Mouse (Mus musculus): ENCODE data around the gene Akirin1.

The Akirin1 gene

DNA sequence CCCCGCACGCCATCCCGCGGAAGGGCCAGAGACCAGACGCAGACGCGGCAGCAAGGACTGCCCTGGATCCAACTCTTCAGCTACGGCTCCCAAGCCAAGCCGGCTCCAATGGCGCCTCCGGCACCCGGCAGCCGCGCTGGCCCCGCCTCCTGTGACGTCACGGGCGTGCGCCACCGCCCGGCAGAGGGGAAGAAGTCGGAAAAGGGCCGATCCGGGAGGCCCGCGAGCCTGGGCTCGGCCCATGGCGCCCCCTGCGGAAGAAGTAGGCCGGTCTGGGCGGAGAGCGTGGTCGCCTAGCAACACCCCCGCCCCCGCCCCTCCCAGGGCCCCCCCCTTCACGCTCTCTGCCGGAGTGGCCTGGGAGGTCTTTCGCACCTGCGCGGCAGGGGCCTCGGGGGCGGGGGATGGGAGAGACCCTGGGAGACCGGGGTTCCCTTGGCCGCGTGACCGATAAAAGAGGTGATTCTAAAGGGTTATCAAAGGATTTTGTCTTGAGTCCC is at the start of gene Akirin1:
Gene Akirin1, minus strand, starts transcription at position 194 of the 500 bp plus-strand sequence.
- DNase-seq (ENCODE audit: low spot score): peak; percentile 91

DNA sequence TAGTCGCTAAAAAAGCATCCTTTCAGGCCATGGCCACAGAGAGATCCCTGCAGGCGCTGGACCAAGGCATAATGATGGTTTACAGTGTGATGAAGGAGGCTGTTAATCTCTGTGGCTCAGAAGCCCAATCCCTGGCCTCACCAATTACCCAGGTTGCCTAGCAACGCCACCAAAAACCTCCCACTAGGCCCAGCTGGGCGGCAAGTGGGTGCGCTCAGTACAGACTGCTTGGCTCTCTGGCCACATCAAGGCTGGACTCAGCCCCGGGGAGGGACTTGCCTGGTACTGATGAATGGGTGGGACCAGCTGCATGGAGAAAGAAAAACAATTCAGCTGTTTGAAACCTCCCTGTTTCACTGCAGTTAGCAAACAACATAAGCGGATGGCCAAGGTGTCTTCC is 47.7 kb upstream of the Akirin1 start:
- no peak for DNase-seq (ENCODE audit: low spot score)

DNA sequence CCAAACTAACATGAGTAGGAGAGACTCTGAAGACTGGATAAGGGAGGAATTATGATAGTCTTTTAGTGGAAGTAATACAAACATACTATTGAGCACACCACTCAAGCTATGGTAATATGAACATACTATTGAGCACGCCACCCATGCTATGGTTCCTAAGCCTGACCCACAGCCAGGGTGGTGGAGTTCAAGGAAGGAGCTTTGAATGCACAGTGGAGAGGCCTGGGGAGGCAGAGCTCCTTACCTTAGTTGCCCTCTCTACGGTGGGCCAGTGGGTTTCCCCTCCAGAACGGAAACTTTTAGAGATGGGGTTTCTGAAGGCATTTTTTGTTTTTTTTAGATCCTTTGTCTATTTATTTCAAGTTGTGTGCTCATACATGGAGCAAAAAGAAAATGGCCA is 47.3 kb upstream of the Akirin1 start:
- DNase-seq (ENCODE audit: low spot score): no peak

DNA sequence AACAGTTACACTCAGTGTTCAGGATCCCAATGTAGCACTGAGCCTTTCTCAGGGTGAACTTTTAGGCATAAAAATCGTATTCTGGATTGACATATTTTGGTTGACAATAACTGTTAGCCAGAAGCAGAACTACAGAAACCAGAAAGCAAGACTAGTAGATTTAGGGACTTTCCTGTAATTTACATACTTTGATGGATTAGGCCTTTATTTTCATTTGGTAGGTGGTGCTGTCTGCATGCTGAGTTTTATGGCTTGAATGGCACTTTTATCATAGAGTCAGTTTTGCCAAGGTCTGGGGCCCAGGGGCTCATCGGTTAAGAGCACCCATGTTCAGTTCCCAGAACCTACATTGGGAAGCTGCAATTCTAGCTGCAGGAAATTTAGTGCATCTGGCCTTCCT is 44.9 kb upstream of the Akirin1 start:
- no peak for DNase-seq (ENCODE audit: low spot score)

DNA sequence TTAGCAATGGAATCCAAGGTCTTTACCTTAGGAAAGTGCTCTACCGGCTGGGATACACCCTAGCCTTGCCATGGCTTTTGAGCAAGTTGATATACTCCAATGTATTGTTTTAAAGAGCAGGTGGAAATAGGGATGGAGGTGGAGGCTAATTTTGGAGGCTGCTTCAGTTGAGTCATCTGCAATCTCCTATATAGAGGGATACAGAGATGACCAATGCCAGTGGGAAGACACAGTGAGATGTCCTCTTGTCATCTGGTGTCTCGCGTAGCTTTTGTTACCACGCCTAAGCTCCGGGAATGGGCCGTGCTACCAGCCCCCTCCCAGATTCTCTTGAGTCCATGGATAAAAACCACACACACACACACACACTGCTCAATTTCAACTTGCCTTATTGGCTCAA is 43.0 kb upstream of the Akirin1 start:
- no peak for DNase-seq (ENCODE audit: low spot score)

DNA sequence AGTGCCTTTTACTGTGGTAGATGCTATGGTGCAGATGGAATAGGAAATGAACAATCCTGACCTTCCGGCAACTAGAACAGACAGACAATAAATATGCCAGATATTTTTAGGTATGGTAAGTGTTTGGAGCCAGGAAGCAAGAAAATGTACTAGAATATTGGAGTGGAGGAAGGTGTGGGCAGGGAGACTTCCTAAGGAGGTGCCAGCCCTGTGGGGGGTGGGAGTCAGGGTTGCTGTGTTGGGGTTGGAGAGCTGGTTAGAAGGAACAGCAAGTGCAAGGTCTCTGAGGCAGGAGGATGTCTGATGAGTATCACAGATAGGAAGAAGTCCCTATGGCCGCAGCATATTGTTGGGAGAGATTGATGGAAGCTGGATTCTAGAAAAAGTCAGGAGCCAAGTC is 42.5 kb upstream of the Akirin1 start:
- DNase-seq (ENCODE audit: low spot score): no peak

DNA sequence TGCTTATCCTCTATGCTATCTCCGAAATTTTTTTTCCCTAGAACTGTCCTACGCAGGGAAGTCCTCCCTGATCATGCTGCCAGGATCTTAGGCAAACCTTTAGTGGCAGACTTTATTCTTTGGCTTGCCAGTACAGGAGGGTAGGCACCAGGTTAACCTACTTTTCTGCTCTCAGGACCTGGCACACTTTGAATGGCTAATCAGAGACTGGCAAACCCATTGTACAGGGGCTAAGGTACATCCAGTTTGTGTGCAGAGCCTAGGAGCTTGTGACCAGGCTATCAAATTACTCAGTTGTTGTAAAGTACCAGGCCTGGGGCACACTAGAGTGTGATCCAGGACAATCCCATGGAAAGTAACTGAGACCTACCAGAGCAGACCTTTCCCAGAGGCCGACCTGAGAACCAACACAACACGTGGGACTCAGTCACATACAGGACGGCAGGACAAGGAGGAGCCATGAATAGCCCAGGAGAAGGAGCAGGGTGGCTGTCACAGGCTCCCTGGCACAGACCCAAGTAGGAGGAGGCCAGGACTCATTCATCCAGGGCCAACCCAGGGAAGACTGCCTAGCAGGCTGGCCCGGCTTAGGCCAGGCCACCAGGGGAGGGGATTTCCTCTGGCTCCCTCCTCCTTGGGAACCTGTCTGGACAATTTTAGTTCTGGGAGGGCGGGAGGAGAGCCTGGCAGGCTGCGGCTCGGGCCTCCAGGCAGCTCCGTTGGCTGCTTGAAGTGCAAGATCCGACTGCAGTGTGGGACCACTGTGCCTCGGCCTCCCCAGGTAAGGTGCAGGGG is 37.2 kb upstream of the Akirin1 start, which contains the start of gene Rhbdl2:
Gene Rhbdl2, plus strand, starts transcription at position 684 of the 795 bp plus-strand sequence.
- no peak for DNase-seq (ENCODE audit: low spot score)

DNA sequence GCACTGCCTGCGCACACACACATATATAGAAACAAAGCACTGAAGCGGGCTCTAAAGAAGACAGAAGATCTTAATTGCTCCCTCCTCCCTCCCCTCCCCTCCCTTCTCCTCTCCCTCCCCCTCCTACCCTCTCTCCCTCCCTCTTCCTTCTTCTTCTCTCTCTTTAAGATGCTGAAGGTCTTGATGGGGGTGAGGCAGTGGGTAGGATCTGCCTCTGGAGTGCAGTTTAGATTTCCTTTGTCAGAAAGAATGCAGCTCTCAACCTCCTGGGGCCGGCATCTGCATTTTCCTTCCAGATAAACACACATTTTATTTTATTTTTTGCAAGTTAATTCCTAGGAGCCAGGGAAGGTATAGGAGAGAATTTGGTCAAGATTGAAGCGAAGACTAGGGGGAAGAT is 18.1 kb upstream of the Akirin1 start:
- DNase-seq (ENCODE audit: low spot score): no peak

DNA sequence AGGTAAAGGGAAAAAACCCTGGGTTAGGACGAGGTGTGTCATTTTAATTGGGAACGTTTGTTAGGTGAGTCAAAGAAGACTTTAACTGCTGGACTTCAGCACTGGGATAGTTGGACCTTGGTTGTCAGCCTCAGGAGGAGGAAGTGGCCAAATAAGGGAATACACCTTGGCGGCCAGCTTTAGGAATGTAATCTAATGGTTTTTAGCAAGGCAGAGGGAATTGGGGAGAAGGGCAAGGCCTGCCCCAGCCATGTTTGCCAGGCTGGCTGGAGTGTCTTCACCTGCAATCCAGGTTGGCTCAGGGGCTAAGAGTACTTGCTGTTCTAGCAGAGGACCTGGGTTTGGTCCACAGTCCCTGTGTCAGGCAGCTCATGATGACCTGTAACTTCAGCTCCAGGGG is 17.7 kb upstream of the Akirin1 start:
- DNase-seq (ENCODE audit: low spot score): no peak

DNA sequence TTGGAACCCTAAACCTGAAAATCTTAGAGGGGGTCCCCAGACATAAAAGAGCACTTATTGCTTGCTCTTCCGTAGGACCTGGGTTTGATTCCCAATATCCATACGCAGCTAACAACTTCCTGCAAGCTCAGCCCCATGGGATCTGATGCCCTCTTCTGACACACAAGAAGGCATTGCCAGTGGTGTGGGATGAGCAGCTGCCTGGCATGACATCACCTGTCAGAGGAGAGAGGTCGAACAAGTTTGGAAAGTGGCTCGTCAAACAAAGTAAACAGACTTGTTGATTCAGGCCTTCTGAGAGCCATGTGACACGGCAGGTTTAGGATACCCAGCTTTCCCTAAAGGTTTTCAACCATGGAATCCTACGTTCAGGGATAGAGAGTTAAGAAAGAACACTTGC is 14.9 kb upstream of the Akirin1 start:
- DNase-seq (ENCODE audit: low spot score): no peak

DNA sequence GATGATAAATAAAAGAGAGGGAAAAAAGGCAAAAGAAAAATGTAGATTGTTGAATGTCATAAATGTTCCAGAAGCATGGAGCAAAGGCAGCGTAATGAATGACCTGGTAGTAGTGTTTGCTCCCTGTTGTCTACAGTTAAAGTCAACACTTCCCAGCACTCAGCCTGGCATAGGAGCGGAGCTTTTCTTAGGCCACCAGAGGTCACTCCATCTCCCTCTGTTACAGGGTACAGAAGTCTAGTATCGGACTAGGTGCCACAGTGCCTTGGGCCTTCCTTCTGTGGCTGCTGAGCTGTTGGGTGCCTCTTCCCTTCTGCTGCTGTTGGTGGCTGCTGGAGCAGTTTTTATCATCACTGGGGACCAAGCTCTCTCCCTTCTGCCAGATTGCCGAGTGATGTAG is 8.2 kb upstream of the Akirin1 start:
- no peak for DNase-seq (ENCODE audit: low spot score)

DNA sequence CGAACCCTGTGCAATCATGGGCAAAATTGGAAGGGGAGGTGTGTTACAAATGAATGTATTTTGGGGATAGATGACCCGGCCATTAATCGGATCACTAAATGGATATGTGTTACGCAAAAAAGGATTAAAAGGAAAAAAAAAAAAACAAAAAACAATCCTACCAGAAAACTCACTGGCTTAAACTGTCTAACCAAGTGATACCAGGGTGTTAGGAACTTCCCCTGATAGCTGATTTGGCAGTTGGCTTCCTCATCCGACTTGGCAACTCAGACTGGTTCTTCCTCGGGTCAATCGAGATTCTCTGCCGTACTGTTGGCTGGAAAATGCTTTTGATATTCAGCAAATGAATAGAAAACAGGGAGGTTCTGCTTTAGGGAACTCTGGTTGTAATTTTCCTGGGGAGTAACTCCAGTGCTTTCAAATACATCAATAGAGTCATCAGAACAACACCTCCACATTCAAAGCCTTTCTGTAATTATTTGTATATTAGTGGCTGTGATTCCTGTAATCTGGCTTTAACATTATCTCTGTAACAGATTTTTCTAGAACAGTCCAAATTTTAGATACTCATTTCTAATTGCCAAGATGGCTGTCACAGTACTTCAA is 665 bp upstream of the Akirin1 start:
- peak; percentile 8 for DNase-seq (ENCODE audit: low spot score)

DNA sequence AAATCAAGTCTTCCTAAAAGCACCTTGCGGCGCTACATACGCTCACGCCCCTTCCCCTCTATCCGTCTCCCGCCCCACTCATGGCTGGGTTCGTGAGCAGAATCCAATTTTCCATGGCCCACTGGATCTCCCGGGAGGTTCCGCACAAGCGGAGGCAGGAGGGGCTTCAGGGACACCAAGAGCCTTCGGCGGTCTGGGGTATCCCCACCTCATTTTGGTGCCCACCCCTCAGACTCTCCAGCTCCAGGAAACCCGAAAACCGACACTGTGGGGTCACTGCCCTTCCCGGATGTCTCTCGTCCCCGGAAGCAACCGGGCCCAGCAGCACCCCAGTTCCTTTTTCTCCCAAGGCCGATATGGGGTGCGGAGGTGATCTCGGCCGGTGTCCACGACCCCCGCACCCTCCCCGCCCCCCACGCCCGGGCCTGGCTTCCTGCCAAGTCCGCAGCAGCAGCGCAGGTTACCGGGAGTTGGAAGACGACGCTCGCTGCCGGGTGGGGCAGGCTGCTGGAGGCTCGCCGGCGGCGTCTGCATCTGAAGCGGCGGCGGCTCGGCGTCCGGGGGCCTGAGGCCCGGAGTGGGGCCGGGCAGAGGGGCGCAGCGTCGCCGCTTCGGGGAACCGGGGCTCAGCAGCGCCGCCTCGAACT is 538 bp downstream of the Akirin1 start:
- DNase-seq (ENCODE audit: low spot score): peak; percentile 6

DNA sequence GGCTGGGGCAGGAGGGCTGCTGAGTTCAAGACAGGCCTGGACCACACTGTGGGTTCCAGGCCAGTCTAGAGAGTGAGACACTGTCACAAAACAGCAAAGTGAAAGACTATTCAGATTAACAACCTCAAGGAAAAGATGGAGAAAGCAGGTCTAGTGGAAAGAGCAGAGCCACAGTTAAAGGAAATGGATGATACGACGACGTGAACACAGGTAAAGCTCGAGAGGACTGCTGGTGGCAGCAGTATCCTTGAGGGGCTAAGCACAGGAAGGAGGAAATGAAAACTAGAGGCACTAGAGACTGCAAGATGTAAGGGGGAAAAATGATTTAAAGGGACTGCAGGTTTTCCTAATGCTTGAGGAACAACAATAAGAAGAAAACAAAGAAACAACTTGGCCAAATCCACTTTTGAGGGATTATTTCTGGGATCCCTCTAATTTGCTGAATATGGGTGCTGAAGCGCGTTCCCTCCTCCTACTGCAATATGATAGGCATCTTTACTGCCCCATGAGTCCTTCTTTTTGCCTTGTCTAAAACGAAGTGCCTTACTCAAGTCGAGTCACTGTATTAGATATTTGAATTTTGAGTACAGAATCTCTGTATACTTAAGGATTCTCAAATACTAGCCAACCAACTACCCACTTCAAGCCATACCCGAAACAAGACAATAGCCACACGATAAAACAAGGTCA is 1.3 kb downstream of the Akirin1 start:
- DNase-seq (ENCODE audit: low spot score): peak; percentile 34

DNA sequence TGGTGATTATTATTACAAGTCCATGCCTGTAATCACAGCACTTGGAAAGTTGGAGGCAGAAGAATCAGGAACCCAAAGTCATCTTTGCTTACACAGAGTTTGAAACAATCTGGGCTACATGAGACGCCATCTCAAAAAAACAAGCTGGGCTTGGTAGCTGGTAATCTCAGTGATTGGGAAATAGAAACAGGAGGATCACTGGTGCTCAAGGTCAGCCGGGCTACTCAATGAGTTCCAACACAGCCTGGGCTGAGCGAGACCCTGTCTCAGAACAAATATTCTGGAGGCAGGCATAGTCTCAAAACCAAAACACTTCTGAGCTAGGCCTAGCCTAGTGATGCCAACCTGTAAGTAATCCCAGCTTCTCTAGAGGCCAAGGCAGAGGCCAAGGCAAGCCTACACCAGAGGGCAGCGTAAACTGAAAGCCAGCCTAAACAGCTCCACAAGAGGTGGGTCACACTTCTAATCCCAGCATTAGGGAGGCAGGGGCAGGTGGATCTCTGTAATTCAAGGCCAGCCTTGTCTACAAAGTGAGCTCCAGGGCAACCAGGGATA is 4.8 kb downstream of the Akirin1 start:
- no peak for DNase-seq (ENCODE audit: low spot score)

DNA sequence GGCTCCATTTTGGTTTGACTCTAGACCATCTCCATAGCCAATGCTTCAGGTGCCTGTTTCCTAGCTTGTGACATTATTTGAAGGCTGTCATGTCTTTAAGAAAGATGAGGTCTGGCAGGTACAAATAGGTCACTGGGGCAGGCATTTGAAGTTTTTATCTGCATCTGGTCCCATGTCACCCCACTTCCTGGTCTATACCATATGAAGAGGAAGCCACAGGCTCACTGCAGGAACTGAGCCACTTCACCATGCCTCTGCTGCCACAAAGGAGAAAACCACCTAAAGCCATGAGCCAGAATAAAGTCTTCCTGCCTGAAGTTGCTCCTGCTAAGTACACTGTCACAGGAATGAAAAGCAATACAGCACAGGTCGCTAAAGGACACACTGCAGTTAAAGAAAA is 7.3 kb downstream of the Akirin1 start:
- DNase-seq (ENCODE audit: low spot score): no peak

DNA sequence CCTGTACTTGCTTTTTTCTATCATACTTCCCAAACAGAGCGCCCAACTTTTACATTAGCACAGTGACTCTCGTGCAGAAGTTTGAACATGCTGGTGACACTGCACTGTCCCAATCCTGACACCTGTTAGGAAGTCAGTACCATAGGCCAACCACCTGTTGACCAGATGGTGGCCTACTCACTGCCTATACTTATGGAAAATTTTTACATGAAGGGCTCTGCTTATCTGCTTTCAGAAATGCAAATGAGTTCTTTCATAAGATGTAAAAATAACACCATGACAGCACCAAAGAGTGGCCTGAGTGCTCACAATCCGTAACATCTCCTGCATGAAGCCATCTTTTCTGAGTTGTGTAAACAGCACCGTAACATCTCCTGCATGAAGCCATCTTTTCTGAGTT is 11.4 kb downstream of the Akirin1 start:
- DNase-seq (ENCODE audit: low spot score): no peak

DNA sequence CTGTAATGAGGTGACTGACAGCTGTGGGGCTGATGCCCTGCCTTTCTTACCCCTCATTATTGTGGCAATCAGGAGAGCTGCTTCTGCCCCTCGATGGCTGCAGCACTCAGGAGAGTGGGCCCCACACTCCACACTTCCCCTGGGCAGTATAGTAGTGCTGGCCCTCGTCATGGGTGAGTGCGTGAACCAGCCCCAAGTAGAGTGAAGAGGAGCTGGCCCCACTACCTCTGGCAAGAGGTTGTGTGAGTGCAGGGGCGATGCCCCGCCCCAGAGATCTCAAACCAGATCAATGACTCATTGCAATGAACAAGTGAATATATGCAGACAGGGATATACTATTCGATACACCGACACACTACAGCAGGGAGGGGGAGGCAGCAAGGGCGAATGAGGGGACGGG is 16.6 kb downstream of the Akirin1 start:
- DNase-seq (ENCODE audit: low spot score): no peak

DNA sequence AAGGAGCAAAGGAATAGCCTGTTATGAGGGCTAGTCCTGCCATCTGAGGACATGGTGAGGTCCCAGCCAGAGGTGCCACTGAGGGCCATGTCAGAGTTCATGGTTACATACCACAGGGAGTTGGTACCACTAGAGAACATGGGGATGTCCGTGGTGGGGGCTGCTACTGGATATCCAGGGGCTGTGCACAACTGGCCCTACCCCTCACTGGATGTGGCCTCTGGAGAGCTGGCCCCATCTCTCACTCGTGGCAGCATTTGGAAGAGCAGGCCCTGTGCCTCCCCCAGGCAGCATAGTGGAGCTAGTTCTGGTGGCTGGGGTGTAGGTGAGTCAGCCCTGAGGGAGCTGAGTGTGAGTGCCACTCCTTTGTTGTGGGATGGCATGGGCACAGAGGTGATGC is 17.2 kb downstream of the Akirin1 start:
- no peak for DNase-seq (ENCODE audit: low spot score)

DNA sequence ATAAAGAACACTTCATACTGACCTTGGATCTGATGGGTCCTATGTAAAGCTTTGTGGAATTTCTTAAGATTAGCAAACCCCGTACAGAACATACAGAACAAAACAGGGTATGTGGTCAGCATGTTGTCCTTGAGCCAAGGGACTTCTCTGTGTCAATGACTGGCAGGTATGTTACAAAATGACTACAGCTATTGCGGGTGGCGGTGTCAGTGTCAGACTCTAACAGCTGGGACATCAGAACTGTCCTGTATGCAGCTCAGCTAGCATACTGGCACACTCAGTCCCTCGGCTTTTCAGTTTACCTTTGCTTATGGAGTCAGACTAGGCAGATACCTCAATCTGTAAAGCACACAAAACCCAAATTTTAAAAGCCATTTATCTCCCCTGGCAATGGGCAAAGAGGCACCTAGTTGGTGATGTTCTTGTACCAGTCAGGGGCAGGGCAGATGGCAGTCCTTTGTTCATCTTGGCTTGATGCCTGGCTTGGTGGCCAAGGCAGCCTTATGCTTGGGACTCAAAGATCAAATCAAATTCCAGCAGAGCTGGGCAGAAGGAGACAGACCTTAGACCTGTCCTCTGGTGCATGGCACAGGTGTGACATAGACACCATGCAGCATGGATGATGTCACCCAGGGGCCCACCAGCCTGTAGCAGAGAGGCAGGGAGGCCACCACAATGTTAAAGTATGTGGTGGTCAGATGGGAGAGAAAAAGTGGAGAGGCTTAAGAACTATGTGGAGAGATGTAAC is 17.8 kb downstream of the Akirin1 start:
- no peak for DNase-seq (ENCODE audit: low spot score)

DNA sequence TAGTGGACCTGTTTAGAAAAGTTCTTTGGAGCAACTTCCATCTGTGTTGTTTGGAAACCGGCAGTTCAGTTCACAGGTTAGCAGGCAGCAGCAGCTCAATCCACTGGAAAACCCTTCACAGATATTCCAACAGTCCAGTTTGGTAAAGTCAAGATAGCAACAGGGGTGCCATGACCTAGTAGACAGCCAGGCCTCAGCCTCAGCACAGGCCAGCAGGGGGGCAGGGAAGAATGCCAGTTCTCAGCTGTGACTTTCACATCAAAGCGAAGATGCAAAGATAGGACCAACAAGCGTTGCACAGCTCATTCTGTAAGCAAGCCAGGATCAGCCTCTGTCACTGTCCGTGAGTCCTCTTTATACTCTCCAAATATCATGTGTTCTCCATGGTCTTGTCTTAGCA is 28.4 kb downstream of the Akirin1 start:
- DNase-seq (ENCODE audit: low spot score): no peak

DNA sequence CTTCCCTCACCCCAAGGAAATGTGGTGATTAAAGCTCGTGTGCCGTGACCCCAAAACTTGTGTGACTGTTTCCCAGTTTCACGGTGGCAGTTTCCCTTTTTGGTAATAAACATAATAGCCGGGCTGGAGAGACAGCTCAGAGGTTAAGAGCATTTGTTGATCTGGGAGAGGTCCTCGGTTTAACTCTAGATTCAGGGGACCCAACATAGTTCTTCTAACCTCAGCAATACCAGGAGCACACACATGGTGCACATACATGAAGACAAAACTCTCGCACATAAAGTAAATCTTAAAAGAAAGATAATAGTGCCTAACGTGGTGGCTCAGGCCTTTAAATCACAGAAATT is 31.7 kb downstream of the Akirin1 start:
- DNase-seq (ENCODE audit: low spot score): no peak
